Mouse (Mus musculus) intestine, embryonic 15.5 days (tissue): ENCODE results near the gene Il11. TPM values are rescaled to one million over a fixed set of nuclear protein-coding genes. Genes with fewer than 3 reads are reported as not detected.
"Not testable (repeated sequence)": the region's sequence is repeated elsewhere in the genome, so short reads cannot be mapped to it uniquely, and the experiment has no call there.

Experiments
- ATAC-seq: fragments of 200-750 bp; cut with Nextera tagmentation; 2 replicates; pipeline ENCODE4 v1.8.0; 2017; ENCODE audit warnings: moderate TSS enrichment, moderate library complexity
- H3K27ac ChIP-seq: fragments of 300-500 bp; sonication (generic); 2 replicates; pipeline ENCODE4 v1.5.1; 2015; ENCODE audit warnings: mild to moderate bottlenecking, inconsistent platforms
- H3K27me3 ChIP-seq: fragments of 300-500 bp; sonication (generic); replicated peaks from 2 replicates; pipeline ENCODE4 v1.6.1; 2015; ENCODE audit warnings: inconsistent platforms
- H3K36me3 ChIP-seq: fragments of 300-500 bp; sonication (generic); 2 replicates; pipeline ENCODE4 v1.6.1; 2015; ENCODE audit warnings: inconsistent platforms
- H3K4me1 ChIP-seq: fragments of 300-500 bp; sonication (generic); replicated peaks from 2 replicates; pipeline ENCODE4 v1.6.1; 2015; ENCODE audit warnings: inconsistent platforms
- H3K4me2 ChIP-seq: fragments of 300-500 bp; sonication (generic); replicated peaks from 2 replicates; pipeline ENCODE4 v1.6.1; 2015; ENCODE audit warnings: mild to moderate bottlenecking, inconsistent platforms
- H3K4me3 ChIP-seq: fragments of 300-500 bp; sonication (generic); replicated peaks from 2 replicates; pipeline ENCODE4 v1.5.1; 2015; ENCODE audit warnings: inconsistent platforms
- H3K9ac ChIP-seq: fragments of 300-500 bp; sonication (generic); 2 replicates; pipeline ENCODE4 v1.6.1; 2015; ENCODE audit warnings: inconsistent platforms
- H3K9me3 ChIP-seq: fragments of 300-500 bp; sonication (generic); 2 replicates; pipeline ENCODE4 v1.6.1; 2016; ENCODE audit warnings: inconsistent platforms
- WGBS: fragments of 180-500 bp; shearing (Covaris S2); methylation state at CpG from one replicate; pipeline ENCODE4 v1.1.7; 2015; 5-methylcytosine and 5-hydroxymethylcytosine counted together
- polyA plus RNA-seq: library from polyadenylated mRNA; unstranded; fragments of >200 nt; fragmentation: Nextera tagmentation; extraction: Ambion mirVana; gene quantifications from 2 replicates; pipeline ENCODE4 v1.2.1, GENCODE M21; 2015

The Il11 gene
- polyA plus RNA-seq, 1 experiment from 2014 or later = 0.24 TPM

GRCm38 (mm10) chr7:4806716-4807115 is 24.1 kb upstream of the Il11 start:
- H3K27ac ChIP-seq = no peak overlapping the region
- H3K36me3 ChIP-seq = peaks cover 18% of the 10 kb centered on the region
- peaks cover 21% of the 10 kb centered on the region for H3K4me1 ChIP-seq
- no peaks in the 10 kb centered on the region for H3K9me3 ChIP-seq
- no peak overlapping the region for H3K9ac ChIP-seq
- no peak overlapping the region for H3K4me3 ChIP-seq
- WGBS = 86% methylated on average over 7 of the region's 7 CpGs
- ATAC-seq = peak; percentile 11; the same call in 1 of the 2 replicates
- no peaks in the 10 kb centered on the region for H3K27me3 ChIP-seq
- no peak overlapping the region for H3K4me2 ChIP-seq

- Histone ChIP-seq H3K36me3 (peaks cover 16% of the 10 kb centered on the region), H3K9me3 (no peaks in the 10 kb centered on the region), H3K9ac (no peak overlapping the region), H3K4me2 (no peak overlapping the region), H3K27me3 (no peaks in the 10 kb centered on the region), H3K4me1 (no peaks in the 10 kb centered on the region), H3K4me3 (no peak overlapping the region), H3K27ac (no peak overlapping the region)
- ATAC-seq = no peak
Observed at GRCm38 (mm10) chr7:4802247-4802646, 19.6 kb upstream of the Il11 start.

- no peak for ATAC-seq
Observed at GRCm38 (mm10) chr7:4795767-4796433, 13.2 kb upstream of the Il11 start.

GRCm38 (mm10) chr7:4794631-4795168 is 12.0 kb upstream of the Il11 start:
- ATAC-seq = no peak
- Histone ChIP-seq H3K9me3 (no peaks in the 10 kb centered on the region), H3K4me2 (peak overlapping the region; percentile 80), H3K4me1 (peaks cover 14% of the 10 kb centered on the region), H3K27ac (no peak overlapping the region), H3K4me3 (no peak overlapping the region), H3K36me3 (peaks cover 15% of the 10 kb centered on the region), H3K27me3 (no peaks in the 10 kb centered on the region), H3K9ac (no peak overlapping the region)
- 73% methylated on average over 3 of the region's 3 CpGs for WGBS

More at GRCm38 (mm10) chr7:4795767-4796433, 13.2 kb upstream of the Il11 start:
- H3K9ac ChIP-seq = no peak overlapping the region
- no peaks in the 10 kb centered on the region for H3K27me3 ChIP-seq
- no peak overlapping the region for H3K4me2 ChIP-seq
- WGBS = 72% methylated on average over 7 of the region's 7 CpGs
- no peak overlapping the region for H3K27ac ChIP-seq
- H3K9me3 ChIP-seq = no peaks in the 10 kb centered on the region
- H3K4me1 ChIP-seq = peaks cover 14% of the 10 kb centered on the region
- no peak overlapping the region for H3K4me3 ChIP-seq
- H3K36me3 ChIP-seq = peaks cover 15% of the 10 kb centered on the region

- peak overlapping the region; percentile 91 for H3K9ac ChIP-seq
- H3K4me3 ChIP-seq = peak overlapping the region; percentile 83
- H3K27me3 ChIP-seq = no peaks in the 10 kb centered on the region
- peak overlapping the region; percentile 80 for H3K4me2 ChIP-seq
- no peak for ATAC-seq
- H3K4me1 ChIP-seq = peaks cover 14% of the 10 kb centered on the region
- 33% methylated on average over 4 of the region's 4 CpGs for WGBS
- peak overlapping the region; percentile 89 for H3K27ac ChIP-seq
- H3K9me3 ChIP-seq = no peaks in the 10 kb centered on the region
- peaks cover 15% of the 10 kb centered on the region for H3K36me3 ChIP-seq
Observed at GRCm38 (mm10) chr7:4793674-4794073, 11.0 kb upstream of the Il11 start.

GRCm38 (mm10) chr7:4793248-4793647 is 10.6 kb upstream of the Il11 start:
- under 1% methylated on average over 31 of the region's 31 CpGs for WGBS
- Histone ChIP-seq H3K4me3 (peak overlapping the region; percentile 83), H3K27ac (peak overlapping the region; percentile 89), H3K9ac (peak overlapping the region; percentile 91), H3K4me1 (peaks cover 16% of the 10 kb centered on the region), H3K36me3 (peaks cover 15% of the 10 kb centered on the region), H3K4me2 (peak overlapping the region; percentile 80)
- H3K27me3 ChIP-seq, ATAC-seq, H3K9me3 ChIP-seq: not testable (repeated sequence)

GRCm38 (mm10) chr7:4792278-4793212 is 9.9 kb upstream of the Il11 start, which contains the start of gene Rpl28:
TSS of gene Rpl28 (plus strand) at chr7:4792874.
- Histone ChIP-seq H3K9me3 (no peaks in the 10 kb centered on the region), H3K9ac (peak within 1 kb of the TSS; percentile 91), H3K36me3 (peaks cover 12% of the 10 kb centered on the region), H3K4me2 (peak within 1 kb of the TSS; percentile 80), H3K4me3 (peak within 1 kb of the TSS; percentile 83), H3K27me3 (no peaks in the 10 kb centered on the region), H3K27ac (peak within 1 kb of the TSS; percentile 89), H3K4me1 (peaks cover 17% of the 10 kb centered on the region)
- WGBS = under 1% methylated on average over 54 of the region's 54 CpGs
- ATAC-seq = peak; percentile 85

- Histone ChIP-seq H3K36me3 (peaks cover 2% of the 10 kb centered on the region; the same call in 1 of the 2 replicates), H3K9ac (peak within 1 kb of the TSS; percentile 78), H3K4me3 (peak within 1 kb of the TSS; percentile 65), H3K27me3 (no peaks in the 10 kb centered on the region), H3K4me1 (peaks cover 11% of the 10 kb centered on the region), H3K27ac (peak within 1 kb of the TSS; percentile 85), H3K9me3 (no peaks in the 10 kb centered on the region), H3K4me2 (peak within 1 kb of the TSS; percentile 93)
- peak; percentile 80 for ATAC-seq
- WGBS = 8% methylated on average over 40 of the region's 40 CpGs
Observed at GRCm38 (mm10) chr7:4789436-4789935, 6.8 kb upstream of the Il11 start, which contains the start of gene Tmem238. TSS of gene Tmem238 (minus strand) at chr7:4789656.

GRCm38 (mm10) chr7:4788499-4789435 is 6.1 kb upstream of the Il11 start:
- Histone ChIP-seq H3K9ac (peak overlapping the region; percentile 78), H3K9me3 (no peaks in the 10 kb centered on the region), H3K4me3 (peak overlapping the region; percentile 65), H3K27ac (peak overlapping the region; percentile 85), H3K27me3 (no peaks in the 10 kb centered on the region), H3K36me3 (no peaks in the 10 kb centered on the region), H3K4me1 (peaks cover 4% of the 10 kb centered on the region), H3K4me2 (peak overlapping the region; percentile 93)
- ATAC-seq = peak; percentile 65
- WGBS = 2% methylated on average over 64 of the region's 64 CpGs

GRCm38 (mm10) chr7:4783667-4784268 is 1.1 kb upstream of the Il11 start:
- Histone ChIP-seq H3K4me3 (no peak overlapping the region), H3K4me1 (peaks cover 13% of the 10 kb centered on the region; the same call in 1 of the 2 replicates), H3K27me3 (peaks cover 3% of the 10 kb centered on the region), H3K36me3 (no peaks in the 10 kb centered on the region), H3K27ac (no peak overlapping the region), H3K9me3 (no peaks in the 10 kb centered on the region), H3K9ac (no peak overlapping the region), H3K4me2 (no peak overlapping the region)
- no peak for ATAC-seq
- 78% methylated on average over 14 of the region's 14 CpGs for WGBS

GRCm38 (mm10) chr7:4782130-4782529 is 529 bp downstream of the Il11 start:
- H3K9ac ChIP-seq = no peak overlapping the region
- H3K9me3 ChIP-seq = no peaks in the 10 kb centered on the region
- H3K27me3 ChIP-seq = peaks cover 20% of the 10 kb centered on the region
- no peaks in the 10 kb centered on the region for H3K36me3 ChIP-seq
- H3K4me2 ChIP-seq = no peak overlapping the region
- H3K4me1 ChIP-seq = peaks cover 14% of the 10 kb centered on the region
- ATAC-seq = no peak
- 42% methylated on average over 3 of the region's 3 CpGs for whole genome bisulfite sequencing
- no peak overlapping the region for H3K4me3 ChIP-seq
- no peak overlapping the region for H3K27ac ChIP-seq
